Mouse (Mus musculus): ENCODE data around the gene Smyd3.

DNA sequence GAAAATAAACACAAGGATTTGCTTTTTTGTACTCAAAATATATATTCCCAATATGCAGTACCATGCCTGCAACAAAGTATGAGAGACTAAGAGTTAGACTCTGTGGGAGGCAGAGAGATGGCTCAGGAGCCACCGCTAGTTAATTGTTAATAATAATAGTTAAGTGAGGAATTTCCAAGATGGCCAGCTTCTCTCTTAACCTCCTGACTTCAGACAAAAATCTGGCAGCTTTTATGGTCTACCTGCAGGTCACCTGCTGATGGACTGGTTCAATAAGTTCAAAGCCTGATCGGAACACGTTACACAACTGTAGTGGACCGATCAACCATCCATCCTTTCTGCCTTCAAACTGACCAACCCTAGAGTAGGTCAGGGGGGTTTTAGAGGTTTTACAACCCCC, 238.7 kb downstream of the Smyd3 start:
- TF ChIP-seq POLR2A (IDR thresholded peaks at IDR 0.05; ENCODE audit: insufficient read depth, low read depth, low read length) (no peak), EP300 (IDR thresholded peaks at IDR 0.05; ENCODE audit: insufficient read depth, low read depth, low read length) (no peak)
